Mouse (Mus musculus) erythroid progenitor cell, adult 5-6 weeks (primary cell): ENCODE results near the gene Eif5b. TPM values are rescaled to one million over a fixed set of nuclear protein-coding genes. Genes with fewer than 3 reads are reported as not detected.
A peak's percentile ranks its signal among the peaks of the same experiment; 100 is the strongest.
"Not testable (repeated sequence)": the region's sequence is repeated elsewhere in the genome, so short reads cannot be mapped to it uniquely, and the experiment has no call there.

Source experiments
- ATAC-seq: replicated peaks from 2 replicates; pipeline ENCODE4 v1.8.0; 2016; ENCODE audit warnings: moderate number of reproducible peaks, mild to moderate bottlenecking, moderate TSS enrichment, inconsistent platforms; ENCODE audit not compliant: poor library complexity, low FRiP score, severe bottlenecking
- total RNA-seq, 2 experiments: library from RNA; stranded (forward) in 1 of 2; stranded (reverse) in 1 of 2; fragments of 150-400 nt in 1 of 2; fragments of 186-747, 209-891 nt in 1 of 2; gene quantifications; 2 replicates each; pipeline versions ENCODE4 v1.2.3 to v1.2.4; 2015 to 2017; ENCODE audit warnings: low replicate concordance in 2 of 2

Gene Eif5b
- 14.4 and 14.7 TPM in 2 replicates for total RNA-seq (2015; ENCODE audit: low replicate concordance)
- 12.9 and 14.9 TPM in 2 replicates for total RNA-seq (2017; ENCODE audit: low replicate concordance)

- ATAC-seq = peak; percentile 79
Measured at GRCm38 (mm10) chr1:37997867-37998266, at the start of gene Eif5b, which contains the start of gene Txndc9. Eif5b (plus strand) TSS chr1:37998010. Txndc9 (minus strand) TSS chr1:37997893.

GRCm38 (mm10) chr1:37948906-37949305, 48.9 kb upstream of the Eif5b start:
- ATAC-seq = no peak

GRCm38 (mm10) chr1:37954786-37955185, 43.0 kb upstream of the Eif5b start:
- ATAC-seq = no peak

GRCm38 (mm10) chr1:37955251-37955650, 42.6 kb upstream of the Eif5b start:
- ATAC-seq = no peak

GRCm38 (mm10) chr1:37956690-37957431, 40.9 kb upstream of the Eif5b start:
- ATAC-seq = no peak

GRCm38 (mm10) chr1:37957659-37958058, 40.2 kb upstream of the Eif5b start, which contains the start of gene Lyg1:
Lyg1 (minus strand) TSS chr1:37957759.
- ATAC-seq = no peak

- ATAC-seq = no peak
Measured at GRCm38 (mm10) chr1:37958516-37958915, 39.3 kb upstream of the Eif5b start.

- ATAC-seq = no peak
Measured at GRCm38 (mm10) chr1:37959486-37959885, 38.3 kb upstream of the Eif5b start.

GRCm38 (mm10) chr1:37965571-37965970, 32.2 kb upstream of the Eif5b start:
- ATAC-seq = no peak

GRCm38 (mm10) chr1:37968746-37969145, 29.1 kb upstream of the Eif5b start:
- ATAC-seq = no peak

GRCm38 (mm10) chr1:37971520-37971919, 26.3 kb upstream of the Eif5b start:
- ATAC-seq = no peak

- not testable (repeated sequence) for ATAC-seq
Measured at GRCm38 (mm10) chr1:37976666-37977065, 21.1 kb upstream of the Eif5b start.

- ATAC-seq = no peak
Measured at GRCm38 (mm10) chr1:37977303-37977702, 20.5 kb upstream of the Eif5b start.

- no peak for ATAC-seq
Measured at GRCm38 (mm10) chr1:37984326-37984725, 13.5 kb upstream of the Eif5b start.

- ATAC-seq = no peak
Measured at GRCm38 (mm10) chr1:37985764-37986323, 12.0 kb upstream of the Eif5b start.

GRCm38 (mm10) chr1:37987856-37988255, 10.0 kb upstream of the Eif5b start:
- ATAC-seq = no peak

- ATAC-seq = no peak
Measured at GRCm38 (mm10) chr1:37996226-37996625, 1.6 kb upstream of the Eif5b start.

GRCm38 (mm10) chr1:37996877-37997484, 829 bp upstream of the Eif5b start:
- peak; percentile 89 for ATAC-seq

GRCm38 (mm10) chr1:37998371-37999199, 775 bp downstream of the Eif5b start:
- peak; percentile 39 for ATAC-seq

GRCm38 (mm10) chr1:37999552-37999951, 1.7 kb downstream of the Eif5b start:
- no peak for ATAC-seq
